Mouse (Mus musculus): ENCODE measurements around the gene Myl6b.
A peak's percentile ranks its signal among the peaks of the same experiment; 100 is the strongest.

Gene Myl6b

DNA sequence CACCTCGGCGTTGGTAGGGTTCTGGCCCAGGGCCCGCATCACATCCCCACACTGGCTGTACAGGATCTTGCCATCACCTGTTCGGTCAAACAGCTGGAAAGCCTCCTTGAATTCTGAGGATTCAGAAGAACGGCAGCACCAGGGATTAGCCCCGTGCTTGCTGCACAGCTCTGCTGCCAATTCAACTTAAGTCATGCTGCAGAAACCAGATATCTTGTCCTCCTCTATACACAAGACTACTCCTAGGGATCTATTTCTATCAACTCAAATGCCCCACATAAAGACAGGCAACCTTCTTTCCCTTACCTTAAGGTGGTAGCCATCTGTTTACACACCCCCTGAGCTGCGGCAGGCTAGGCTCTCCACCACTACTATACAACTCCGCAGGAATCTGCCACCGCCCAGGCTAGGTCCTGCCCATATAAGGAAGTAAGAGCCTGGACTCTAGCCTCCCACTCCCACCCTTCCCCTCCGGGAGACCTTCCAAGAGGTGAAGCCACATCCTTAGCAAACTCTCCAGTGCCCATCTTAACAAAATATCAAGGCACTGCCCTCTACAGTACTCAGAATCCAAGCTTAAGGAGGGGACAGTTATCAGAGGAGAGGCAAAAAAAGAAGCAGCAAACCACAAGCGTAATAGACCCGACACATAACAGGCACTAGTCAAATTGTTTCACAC is 5.7 kb downstream of the Myl6b start:
- peak; percentile 76 to 81 for DNase-seq

DNA sequence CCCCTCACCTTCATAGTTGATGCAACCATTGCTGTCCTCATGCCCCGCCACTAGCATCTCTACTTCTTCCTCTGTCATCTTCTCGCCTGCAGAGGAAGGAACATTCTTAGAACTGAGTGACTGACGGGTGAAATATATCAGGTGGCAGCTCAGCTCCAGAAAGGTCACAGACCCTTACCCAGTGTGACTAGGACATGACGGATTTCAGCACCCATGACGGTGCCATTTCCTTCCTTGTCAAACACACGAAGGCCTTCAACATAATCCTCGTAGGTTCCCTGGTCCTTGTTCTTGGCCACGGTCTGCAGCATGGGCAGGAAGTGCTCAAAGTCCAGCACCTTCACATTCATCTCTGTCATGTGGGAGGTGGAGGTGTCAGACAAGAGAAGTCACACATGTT is 6.4 kb downstream of the Myl6b start:
- peak in 1 of 2 experiments; percentile 20 for DNase-seq

DNA sequence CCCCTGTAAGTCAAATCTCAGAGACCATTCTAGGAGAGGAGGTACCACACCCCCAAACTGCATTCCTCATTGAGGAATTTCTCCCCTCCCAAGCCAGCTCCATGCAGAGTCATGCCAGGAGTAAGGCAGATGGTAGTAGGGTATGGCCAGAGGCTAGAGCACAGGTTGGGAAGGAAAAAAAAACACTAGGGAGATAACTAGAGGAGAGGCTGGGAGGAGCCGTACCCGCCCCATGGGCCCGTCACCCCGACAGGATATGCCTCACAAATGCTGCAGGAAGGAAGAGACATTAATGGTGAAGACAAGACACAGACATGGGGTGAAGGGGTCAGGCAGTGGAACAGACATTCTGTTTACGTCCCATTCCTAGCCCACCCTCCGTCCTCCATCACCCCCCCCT is 7.0 kb downstream of the Myl6b start:
- peak; percentile 64 to 67 for DNase-seq

DNA sequence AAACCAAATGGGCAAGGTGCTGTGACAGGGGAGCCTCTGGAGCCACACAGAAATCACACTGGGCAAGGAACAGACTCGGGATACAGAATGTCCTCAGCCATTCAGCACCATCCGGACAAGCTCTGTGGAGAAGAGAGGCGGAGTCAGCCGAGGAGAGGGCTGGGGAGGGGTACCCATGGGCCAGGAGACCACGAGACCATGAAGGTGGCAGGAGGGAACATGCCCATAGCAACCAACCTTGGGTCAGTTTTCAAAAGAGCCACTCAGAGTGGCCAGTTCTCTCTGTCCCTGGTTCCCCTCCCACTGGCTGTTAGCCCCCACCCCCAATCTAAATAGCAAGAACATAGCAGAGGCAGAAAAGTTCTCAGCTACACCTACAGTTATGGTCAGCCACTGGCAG is 7.6 kb downstream of the Myl6b start:
- no peak for DNase-seq

DNA sequence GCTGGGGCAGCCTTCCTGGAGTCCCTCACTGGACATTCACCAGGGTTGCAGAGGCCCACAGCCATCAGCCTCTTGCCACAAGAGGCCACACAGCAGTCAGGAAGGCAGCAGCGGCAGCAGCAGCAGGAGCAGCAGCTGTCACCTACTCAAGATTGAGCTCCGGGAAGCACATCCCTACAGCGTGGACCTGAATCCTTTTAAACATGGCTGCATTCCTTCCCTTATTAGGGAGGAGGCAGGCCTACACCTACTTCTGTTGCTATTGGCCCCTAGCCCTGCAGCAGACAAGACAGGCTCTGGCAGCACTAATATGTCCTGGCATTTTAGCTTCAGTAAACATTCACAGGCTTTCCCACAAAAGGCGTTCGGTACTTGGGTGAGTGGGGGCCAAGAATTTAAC is 8.3 kb downstream of the Myl6b start:
- DNase-seq: peak; percentile 14 to 25

DNA sequence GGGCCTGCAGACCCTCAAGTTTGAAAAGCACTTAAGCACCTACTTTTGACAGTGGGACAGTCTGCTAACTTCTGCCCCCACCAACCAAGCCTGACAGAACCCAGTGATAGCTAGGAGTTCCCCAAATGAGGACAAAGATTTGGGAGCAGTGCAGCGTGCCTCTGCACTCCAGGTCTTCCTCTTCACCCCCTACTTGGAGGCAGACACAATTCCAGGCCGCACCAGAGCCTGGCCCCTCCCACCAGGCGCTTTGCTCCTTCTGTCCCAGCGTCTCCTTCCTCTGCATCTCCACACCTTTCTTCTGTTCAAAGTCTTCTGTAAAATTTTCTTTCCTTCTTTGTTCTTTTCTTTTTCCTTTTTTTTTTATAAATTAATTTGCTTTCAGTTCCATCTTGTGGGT is 8.7 kb downstream of the Myl6b start:
- DNase-seq: peak in 1 of 2 experiments; percentile 32

DNA sequence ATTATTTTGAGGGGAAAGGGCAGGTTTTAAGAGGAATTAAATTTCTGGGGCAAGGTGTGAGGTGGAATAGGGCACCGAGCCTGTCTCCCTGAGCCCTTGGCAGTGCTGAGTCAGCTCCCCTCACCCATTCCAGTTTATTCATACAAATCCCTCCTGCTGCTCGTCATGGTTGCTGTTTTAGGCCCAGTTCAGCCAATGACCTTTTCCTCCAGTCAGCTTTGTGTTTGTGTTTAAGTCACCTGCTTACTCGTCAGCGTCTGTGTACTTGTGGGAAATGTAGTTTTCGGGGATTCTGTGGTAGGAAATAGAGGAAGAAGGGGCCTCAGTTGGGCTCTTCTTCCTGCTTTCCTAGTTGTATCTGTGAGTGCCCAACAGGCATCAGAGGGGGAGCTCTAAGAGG is 9.1 kb downstream of the Myl6b start:
- peak in 1 of 2 experiments; percentile 35 for DNase-seq

DNA sequence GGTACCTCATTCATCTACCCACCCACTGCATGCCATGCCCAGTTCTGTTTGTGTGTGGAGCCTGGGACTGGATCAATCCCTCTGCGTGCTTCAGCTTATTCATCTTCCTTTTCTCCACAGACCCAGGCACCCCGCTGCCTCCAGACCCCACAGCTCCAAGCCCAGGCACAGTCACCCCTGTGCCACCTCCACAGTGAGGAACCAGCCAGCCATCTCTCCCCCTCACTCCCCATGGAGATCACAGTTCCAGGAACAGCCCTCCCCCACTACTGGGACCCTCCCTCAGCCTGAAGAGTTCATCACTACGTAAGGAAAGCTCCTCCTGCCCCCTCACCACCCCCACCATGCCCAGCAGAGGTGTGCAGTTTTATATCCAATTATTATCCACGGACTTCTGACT is 9.7 kb downstream of the Myl6b start:
- DNase-seq: no peak

DNA sequence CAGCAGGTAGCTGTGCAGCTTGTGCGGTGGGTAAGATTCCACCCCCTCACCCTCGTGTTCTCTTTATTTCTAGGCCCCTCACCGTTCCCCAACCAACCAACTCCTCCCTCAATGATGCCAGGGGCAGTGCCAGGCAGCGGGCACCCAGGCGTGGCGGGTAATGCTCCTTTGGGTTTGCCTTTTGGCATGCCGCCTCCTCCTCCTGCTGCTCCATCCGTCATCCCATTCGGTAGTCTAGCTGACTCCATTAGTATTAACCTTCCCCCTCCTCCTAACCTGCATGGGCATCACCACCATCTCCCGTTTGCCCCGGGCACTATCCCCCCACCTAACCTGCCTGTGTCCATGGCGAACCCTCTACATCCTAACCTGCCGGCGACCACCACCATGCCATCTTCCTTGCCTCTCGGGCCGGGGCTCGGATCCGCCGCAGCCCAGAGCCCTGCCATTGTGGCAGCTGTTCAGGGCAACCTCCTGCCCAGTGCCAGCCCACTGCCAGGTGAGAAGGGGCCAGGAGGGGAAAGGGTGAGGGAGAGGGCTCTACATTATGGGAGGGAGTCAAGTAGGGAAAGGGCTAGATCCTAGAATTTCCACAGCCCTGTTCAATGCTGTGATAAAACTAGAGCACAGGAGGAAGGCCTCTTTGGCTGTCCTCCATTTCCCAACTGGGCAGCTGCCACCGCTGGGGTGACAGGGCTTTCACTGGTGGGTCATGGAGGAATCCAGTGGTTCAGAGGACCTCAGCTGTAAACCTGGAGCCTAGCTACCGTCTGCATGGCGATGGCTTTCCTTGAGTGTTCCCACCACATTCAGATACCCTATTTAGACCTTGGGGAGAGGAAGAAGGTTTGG is 10.4 kb downstream of the Myl6b start:
- DNase-seq: peak in 1 of 2 experiments; percentile 60

DNA sequence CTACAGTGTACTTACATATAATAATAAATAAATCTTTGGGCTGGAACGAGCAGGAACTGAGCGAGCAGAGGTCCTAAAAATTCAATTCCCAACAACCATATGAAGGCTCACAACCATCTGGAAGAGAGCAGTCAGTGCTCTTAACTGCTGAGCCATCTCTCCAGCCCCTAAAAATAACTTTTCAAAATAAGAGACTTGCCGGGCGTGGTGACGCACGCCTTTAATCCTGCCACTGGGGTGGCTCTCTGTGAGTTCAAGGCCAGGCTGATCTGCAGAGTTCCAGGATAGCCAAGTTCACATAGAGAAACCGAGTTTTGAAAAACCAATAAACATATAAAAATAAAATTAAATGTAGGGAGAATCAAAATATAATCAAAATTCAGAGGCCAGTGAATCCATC is 12.1 kb downstream of the Myl6b start:
- no peak for DNase-seq

DNA sequence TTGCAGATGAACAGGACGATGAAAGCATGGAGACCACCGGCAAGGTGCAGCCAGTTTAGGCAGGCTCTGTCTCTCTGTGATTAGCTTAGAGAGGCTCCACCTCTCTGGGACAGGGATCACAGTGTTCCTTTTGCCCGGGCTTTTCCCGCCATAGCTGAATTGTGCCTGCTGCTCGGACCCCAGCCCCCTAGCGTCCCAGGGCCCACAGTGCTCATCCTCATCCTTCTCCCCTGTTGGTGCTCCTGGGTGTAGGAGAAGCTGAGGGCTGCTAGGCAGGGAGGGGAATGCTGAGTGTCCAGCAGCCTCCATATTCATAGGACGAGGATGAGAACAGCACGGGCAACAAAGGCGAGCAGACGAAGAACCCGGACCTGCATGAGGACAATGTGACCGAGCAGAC is 24.1 kb downstream of the Myl6b start:
- DNase-seq: no peak

DNA sequence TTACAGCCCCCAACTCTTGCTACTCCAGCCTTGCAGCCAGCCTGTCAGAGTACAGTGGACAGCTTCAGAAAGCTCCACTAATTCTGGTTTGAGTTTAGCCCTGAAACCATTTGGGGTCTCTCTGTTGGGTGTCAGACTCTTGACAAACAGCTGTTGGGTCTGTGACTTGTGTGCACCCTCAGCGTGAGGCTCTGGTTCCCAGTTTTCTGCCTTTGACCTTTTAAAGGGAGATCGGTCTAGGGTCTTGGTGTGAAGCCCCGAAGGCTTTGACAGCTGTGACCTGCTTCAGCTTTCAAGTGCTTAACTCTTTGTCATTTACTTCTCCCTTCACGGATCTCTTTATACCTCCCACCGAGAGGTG is 38.2 kb downstream of the Myl6b start:
- no peak for DNase-seq

DNA sequence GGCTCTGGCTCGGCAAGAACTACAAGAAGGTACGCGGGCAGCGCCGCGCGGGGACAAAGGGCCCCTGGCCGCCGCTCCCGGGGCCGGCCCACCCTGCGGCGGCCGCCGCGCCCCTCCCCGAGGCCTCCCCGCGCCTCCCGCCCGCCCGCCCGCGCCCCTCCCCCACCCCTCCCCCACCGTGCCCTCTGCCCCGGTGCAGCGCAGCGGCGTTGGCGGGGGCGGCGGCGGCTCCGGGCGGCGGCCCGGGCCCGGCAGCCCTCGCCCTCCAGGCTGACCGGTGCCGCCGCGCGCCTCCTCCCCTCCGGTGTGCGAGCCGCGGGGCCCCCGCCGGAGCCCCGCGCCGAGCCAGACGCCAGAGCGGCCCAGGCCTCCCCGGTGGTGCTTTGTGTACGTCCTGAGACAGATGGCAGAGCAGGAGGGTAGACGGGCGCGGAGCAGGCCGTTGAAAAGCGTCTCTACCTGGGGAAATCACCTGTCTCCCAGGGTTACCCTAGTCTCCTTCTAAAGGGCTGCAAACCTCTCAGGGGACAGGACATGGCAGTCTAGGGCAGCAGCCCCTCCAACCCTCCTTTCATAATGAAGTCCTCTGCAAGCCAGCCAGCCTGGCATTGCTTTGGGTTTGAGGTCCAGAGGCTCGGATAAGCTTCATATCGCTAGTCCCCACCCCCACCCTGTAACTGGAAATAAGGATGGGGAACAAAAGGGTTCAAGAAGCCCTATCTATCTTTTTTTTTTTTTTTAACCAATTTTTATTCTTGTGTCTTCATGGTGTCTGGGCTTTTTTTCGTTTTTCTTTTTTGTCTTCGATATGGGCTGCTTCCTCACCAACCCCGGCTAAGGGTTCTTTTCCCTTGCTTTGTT is 38.8 kb downstream of the Myl6b start:
- peak; percentile 28 to 68 for DNase-seq

DNA sequence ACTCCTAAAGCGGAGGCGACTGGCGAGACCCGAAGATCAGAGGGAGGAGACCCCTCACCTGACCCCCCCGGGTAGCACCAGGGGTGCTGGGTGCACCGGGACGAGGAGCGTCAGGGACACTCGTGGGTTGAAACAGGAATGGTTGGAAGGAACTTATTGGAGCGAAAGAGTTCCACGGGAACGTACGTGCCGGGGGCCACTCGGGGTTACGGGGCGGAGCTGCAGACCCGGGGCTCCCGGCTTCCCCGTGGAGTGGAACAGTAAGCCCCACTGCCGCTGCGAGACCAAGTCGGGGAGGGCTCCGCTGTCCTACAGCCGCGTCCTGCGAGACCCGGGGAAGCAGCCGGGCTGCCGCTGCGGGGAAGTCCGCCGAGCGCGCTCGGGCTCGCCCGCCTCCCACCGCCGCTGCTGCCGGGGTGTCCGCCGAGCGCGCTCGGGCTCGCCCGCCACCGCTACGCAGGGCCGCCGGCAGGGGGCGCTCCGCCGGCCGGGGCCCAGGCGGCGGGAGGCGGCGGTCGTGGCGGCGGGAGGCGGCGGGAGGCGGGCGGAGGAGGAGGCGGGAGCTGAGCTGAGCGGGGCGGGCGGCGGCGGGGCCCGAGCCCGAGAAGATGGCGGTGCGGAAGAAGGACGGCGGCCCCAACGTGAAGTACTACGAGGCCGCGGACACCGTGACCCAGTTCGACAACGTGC is 39.6 kb downstream of the Myl6b start, which contains the start of gene Smarcc2:
Gene Smarcc2, plus strand, starts transcription at position 530 of the 690 bp plus-strand sequence.
- DNase-seq: peak; percentile 87 to 93

DNA sequence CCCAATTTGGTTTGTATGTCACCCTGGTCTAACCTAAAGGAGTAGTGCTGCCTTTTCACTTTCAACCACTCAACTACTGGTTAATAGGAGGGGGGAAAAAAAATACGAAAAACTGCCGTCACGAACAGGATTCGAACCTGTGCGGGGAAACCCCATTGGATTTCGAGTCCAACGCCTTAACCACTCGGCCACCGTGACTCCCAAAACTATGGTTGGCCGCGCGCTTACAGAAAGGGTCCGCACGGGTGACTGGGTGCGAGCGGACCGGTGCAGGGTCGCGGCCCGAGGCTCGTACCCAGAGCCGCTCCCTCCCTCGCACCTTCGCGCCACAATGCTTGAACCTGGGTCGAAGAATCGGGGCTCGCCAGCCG is 40.2 kb downstream of the Myl6b start:
- DNase-seq: peak; percentile 84 to 90

DNA sequence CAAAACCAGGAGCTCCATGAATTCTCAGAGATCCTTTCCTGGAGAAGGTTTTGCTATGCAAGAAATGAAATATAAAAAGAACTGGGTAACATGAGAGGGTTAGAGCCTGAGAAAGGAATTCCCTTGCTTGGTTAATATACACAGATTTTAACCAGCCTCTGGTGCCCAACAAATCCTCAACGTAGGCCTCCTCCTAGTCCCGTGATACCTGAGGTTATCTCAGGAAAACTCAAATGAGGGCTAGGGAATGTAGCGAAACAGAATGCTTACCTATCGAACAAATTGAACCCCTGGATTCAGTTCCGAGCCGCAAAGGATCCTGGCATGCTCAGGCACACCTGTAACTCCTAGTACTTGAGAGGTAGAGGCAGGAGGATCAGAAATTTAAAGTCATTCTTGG is 40.8 kb downstream of the Myl6b start:
- peak; percentile 30 to 38 for DNase-seq

DNA sequence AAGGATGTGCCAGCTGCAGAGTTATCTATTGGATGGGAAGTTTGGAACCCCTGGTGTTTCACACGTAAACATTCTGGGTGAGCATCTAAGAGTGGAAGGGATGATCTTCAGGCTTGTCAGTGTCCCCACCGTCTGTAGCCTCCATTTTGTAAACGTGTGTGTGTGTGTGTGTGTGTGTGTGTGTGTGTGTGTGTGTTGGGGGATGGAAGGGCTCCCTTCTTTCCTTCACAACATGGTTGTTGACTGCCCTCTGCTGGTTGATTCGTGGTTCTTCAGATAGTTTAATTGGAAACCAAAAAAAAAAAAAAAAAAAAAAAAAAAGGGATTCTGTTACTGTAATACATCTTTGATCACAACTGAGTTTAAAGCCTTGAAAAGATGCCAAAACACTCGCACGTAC is 43.2 kb downstream of the Myl6b start:
- peak; percentile 77 to 83 for DNase-seq

DNA sequence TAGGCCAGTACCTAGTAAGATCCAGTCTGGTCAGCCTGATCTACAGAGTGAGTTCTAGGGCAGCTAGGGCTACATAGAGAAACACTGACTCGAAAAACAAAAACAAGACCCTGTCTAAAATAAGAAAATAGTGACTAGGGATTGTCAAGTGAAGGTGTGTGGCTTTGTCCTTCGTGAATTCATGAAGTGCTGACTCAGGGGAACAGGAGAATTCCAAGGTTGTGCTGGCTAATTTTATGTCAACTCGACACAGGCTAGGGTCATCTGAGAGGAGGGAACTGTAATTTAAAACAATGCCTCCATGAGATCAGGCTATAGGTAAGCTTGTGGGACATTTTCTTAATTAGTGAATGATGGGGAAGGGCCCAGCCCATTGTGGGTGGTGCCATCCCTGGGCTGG is 44.0 kb downstream of the Myl6b start:
- no peak for DNase-seq

DNA sequence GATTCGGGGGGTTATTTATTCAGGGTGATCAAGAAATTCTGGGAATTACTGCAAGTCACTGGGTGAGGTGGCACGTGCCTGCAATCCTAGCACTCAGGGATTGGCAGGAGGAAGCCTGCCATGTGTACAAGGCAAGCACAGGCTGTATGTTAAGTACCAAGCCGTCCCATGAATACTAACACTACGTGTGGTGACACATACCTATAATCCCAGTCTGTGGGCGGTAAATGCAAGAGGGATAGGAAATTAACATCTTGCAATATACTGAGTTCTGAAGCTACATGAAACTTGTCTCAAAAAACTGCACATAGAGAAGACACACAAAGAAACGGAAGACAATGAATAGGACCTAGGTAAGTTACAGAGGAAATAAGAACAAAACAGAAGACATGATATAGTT is 47.5 kb downstream of the Myl6b start:
- no peak for DNase-seq

DNA sequence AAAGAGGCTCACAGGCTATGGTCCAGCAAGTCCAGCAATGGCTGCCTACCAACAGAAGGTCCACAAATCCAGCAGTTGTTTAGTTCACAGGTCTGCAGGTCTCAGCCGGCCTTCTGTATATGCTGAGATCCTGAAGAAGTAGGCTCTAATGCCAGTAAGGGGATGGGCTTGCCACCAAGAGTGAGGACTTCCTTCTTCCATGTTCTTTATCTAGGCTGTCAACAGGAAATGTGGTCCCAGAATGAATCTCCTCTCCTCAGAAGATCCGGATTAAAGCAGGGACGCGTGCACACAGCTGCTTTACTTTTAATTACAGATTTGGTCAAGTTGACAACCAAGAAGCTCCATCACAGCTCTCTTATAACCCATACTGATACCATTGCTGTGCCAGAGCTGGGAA is 53.1 kb downstream of the Myl6b start:
- peak in 1 of 2 experiments; percentile 33 for DNase-seq

DNA sequence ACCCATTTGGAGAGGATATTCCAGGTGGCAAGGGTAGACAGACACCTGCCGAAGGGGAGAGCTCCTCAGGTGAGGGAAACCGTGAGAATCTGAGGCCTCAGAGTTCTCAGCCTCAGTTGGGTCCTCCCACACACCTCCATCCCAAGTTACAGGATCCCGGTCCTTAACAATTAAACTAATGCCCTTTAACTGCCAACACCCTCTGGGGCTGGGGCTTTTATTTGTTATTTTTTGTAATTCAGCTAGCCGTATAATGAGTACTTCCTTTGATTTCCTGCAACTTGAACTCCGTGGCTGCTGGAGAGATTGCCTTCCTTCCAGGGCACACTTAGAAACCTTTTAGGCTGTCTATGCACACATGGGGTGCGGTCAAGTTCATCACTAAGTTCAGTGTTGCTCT is 54.1 kb downstream of the Myl6b start:
- no peak for DNase-seq
